Mouse (Mus musculus): Measurements from ENCODE around the gene Lgi1.

DNA sequence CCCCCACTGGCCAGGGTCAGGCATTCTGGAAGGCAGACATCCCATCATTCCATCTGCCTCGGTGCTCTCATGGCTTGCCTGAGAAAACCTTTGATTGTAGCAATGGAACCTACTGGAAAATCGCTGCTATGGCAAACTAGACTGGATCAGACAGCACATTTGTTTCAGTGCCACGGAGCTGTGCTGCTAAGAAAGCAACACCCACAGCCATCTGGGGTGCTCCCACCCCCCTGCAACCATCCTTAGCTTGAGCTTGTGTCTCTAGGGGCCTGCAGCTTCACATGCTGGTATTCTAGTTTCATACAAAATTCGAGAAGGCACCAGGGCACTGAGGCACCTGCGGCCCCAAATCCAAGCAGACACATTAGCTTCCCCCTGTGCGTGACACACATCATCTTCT lies 27.1 kb downstream of the Lgi1 start:
- TF ChIP-seq TAL1 (conservative IDR thresholded peaks at IDR 0.05; ENCODE audit: low read depth, low read length), result no peak
- no peak for TF ChIP-seq CTCF (IDR thresholded peaks at IDR 0.05; ENCODE audit: low read depth, low read length)

Measured in G1E (cell line).